In genomic region chr1:136233892-136234594, GRCm38 (mm10) we compare ENCODE assay signal across 8 mouse cellular contexts. TPM values are rescaled to one million over a fixed set of nuclear protein-coding genes. Genes with fewer than 3 reads are reported as not detected.
DNase-seq lines count a peak whose midpoint lies in the region; ATAC-seq and TF ChIP-seq lines count a peak whose summit lies in the region.

Gene Inava (minus strand): TSS chr1:136234264.

- peak within 1 kb of the TSS; percentile 63 for H3K4me3 ChIP-seq in forebrain, embryonic 12.5 days (replicated peaks)
- H3K4me3 ChIP-seq in intestine, postnatal 0 days (ENCODE audit: low read depth, low read length), result peak within 1 kb of the TSS; percentile 54
- H3K4me3 ChIP-seq in liver, embryonic 13.5 days (replicated peaks), result peak within 1 kb of the TSS; percentile 62
- peak within 1 kb of the TSS; percentile 55 for H3K4me3 ChIP-seq in neural tube, embryonic 12.5 days

- H3K9ac ChIP-seq in forebrain, embryonic 12.5 days, result peak within 1 kb of the TSS; percentile 74
- H3K9ac ChIP-seq in intestine, postnatal 0 days (ENCODE audit: low read depth, low read length), result peak within 1 kb of the TSS; percentile 58
- peak within 1 kb of the TSS; percentile 57 for H3K9ac ChIP-seq in liver, embryonic 13.5 days
- peak within 1 kb of the TSS; percentile 55 for H3K9ac ChIP-seq in neural tube, embryonic 12.5 days

- H3K27ac ChIP-seq in forebrain, embryonic 12.5 days, result peak within 1 kb of the TSS; percentile 84
- H3K27ac ChIP-seq in intestine, postnatal 0 days (ENCODE audit: low read depth, low read length), result no peak within 1 kb of the TSS
- H3K27ac ChIP-seq in liver, embryonic 13.5 days, result no peak within 1 kb of the TSS
- H3K27ac ChIP-seq in neural tube, embryonic 12.5 days, result no peak within 1 kb of the TSS; the same call in 1 of the 2 replicates

- H3K36me3 ChIP-seq in forebrain, embryonic 12.5 days (replicated peaks), result no peaks in the 10 kb centered on the region
- H3K36me3 ChIP-seq in intestine, postnatal 0 days (ENCODE audit: control insufficient read depth, insufficient read depth), result no peaks in the 10 kb centered on the region
- H3K36me3 ChIP-seq in liver, embryonic 13.5 days, result no peaks in the 10 kb centered on the region
- no peaks in the 10 kb centered on the region for H3K36me3 ChIP-seq in neural tube, embryonic 12.5 days

- 0 out of 2 replicates have a peak, but pooled peaks cover 5% of the 10 kb centered on the region for H3K27me3 ChIP-seq in forebrain, embryonic 12.5 days
- no peaks in the 10 kb centered on the region for H3K27me3 ChIP-seq in intestine, postnatal 0 days (replicated peaks; ENCODE audit: control insufficient read depth, insufficient read depth, low read length)
- peaks cover 83% of the 10 kb centered on the region for H3K27me3 ChIP-seq in liver, embryonic 13.5 days
- H3K27me3 ChIP-seq in neural tube, embryonic 12.5 days (replicated peaks), result no peaks in the 10 kb centered on the region

- H3K4me2 ChIP-seq in forebrain, embryonic 12.5 days, result peak within 1 kb of the TSS; percentile 76
- H3K4me2 ChIP-seq in intestine, postnatal 0 days (replicated peaks; ENCODE audit: low read depth), result peak within 1 kb of the TSS; percentile 92
- peak within 1 kb of the TSS; percentile 75 for H3K4me2 ChIP-seq in liver, embryonic 13.5 days
- peak within 1 kb of the TSS; percentile 78 for H3K4me2 ChIP-seq in neural tube, embryonic 12.5 days (replicated peaks)

- peak; percentile 84 for ATAC-seq in forebrain, embryonic 12.5 days (ENCODE audit: low FRiP score)
- ATAC-seq in intestine, postnatal 0 days, result peak; percentile 24; the same call in 1 of the 2 replicates
- peak; percentile 51 for ATAC-seq in liver, embryonic 13.5 days (ENCODE audit: low read depth)
- peak; percentile 83 for ATAC-seq in neural tube, embryonic 12.5 days (ENCODE audit: low FRiP score, low read depth)

- DNase-seq in ovary, postnatal 36 days (ENCODE audit: low spot score), result peak; percentile 32
- DNase-seq in ovary, postnatal 14 days (ENCODE audit: low spot score), result no peak
- peak; percentile 42 for DNase-seq in brain, embryonic 18.5 days (ENCODE audit: low read depth, low spot score)
- DNase-seq in liver, embryonic 13.5 days, result peak; percentile 21
- DNase-seq in yolk sac, embryonic 10.5 days (ENCODE audit: low spot score), result peak; percentile 89

- H3K9me3 ChIP-seq in forebrain, embryonic 12.5 days, result no peaks in the 10 kb centered on the region
- no peaks in the 10 kb centered on the region for H3K9me3 ChIP-seq in intestine, postnatal 0 days (ENCODE audit: control insufficient read depth)
- H3K9me3 ChIP-seq in liver, embryonic 13.5 days (replicated peaks), result no peaks in the 10 kb centered on the region
- no peaks in the 10 kb centered on the region for H3K9me3 ChIP-seq in neural tube, embryonic 12.5 days

- WGBS in forebrain, embryonic 12.5 days, result under 1% methylated on average over 44 of the region's 51 CpGs
- WGBS in intestine, postnatal 0 days, result under 1% methylated on average over 51 of the region's 51 CpGs
- WGBS in liver, embryonic 13.5 days (ENCODE audit: insufficient replicate concordance), result under 1% methylated on average over 51 of the region's 51 CpGs
- under 1% methylated on average over 49 of the region's 51 CpGs for WGBS in neural tube, embryonic 12.5 days

- no peak; the same call in none of the 2 replicates for TF ChIP-seq CTCF in intestine, postnatal 0 days (IDR thresholded peaks at IDR 0.05; ENCODE audit: low read depth)

- H3K4me1 ChIP-seq in forebrain, embryonic 12.5 days, result peaks cover 57% of the 10 kb centered on the region
- 0 out of 2 replicates have a peak, but pooled peaks cover 5% of the 10 kb centered on the region for H3K4me1 ChIP-seq in intestine, postnatal 0 days (replicated peaks; ENCODE audit: control insufficient read depth, insufficient read depth, low read length)
- H3K4me1 ChIP-seq in liver, embryonic 13.5 days (replicated peaks), result peaks cover 32% of the 10 kb centered on the region
- peaks cover 53% of the 10 kb centered on the region for H3K4me1 ChIP-seq in neural tube, embryonic 12.5 days

RNA-seq across cellular contexts. Expression of gene Inava, which starts in this region (rescaled TPM):
- 13.9 and 15.1 TPM in 2 replicates for polyA plus RNA-seq in forebrain, embryonic 12.5 days (2016; fragmentation: Nextera tagmentation; extraction: Ambion mirVana)
- 15.8 and 18.3 TPM in 2 replicates for polyA plus RNA-seq in intestine, postnatal 0 days (2015; fragmentation: Nextera tagmentation; extraction: Ambion mirVana)
- 0.22 and 0.39 TPM in 2 replicates for polyA plus RNA-seq in liver, embryonic 13.5 days (2015; fragmentation: Nextera tagmentation; extraction: Ambion mirVana)
- 10.3 and 10.6 TPM in 2 replicates for polyA plus RNA-seq in neural tube, embryonic 12.5 days (2016; fragmentation: Nextera tagmentation; extraction: Ambion mirVana)

Comparison
In these comparisons a context has a peak if more than half of its experiments do, and no peak if none do; other contexts are left out.
1. Peak in DNase-seq, ATAC-seq, H3K4me3 ChIP-seq, H3K9ac ChIP-seq and H3K4me2 ChIP-seq in liver, embryonic 13.5 days; RNA of the gene not detected or under 1 TPM.
2. ATAC-seq: peak in every context shown above with its lines; median percentile 84 in forebrain, embryonic 12.5 days; 83 in neural tube, embryonic 12.5 days; 51 in liver, embryonic 13.5 days; 24 in intestine, postnatal 0 days.